Mouse (Mus musculus) cerebellum, adult 8-10 months (tissue): ENCODE measurements around the gene Olfr96.

Experiments used
- DNase-seq: peaks from one replicate; pipeline ENCODE4 v3.0.0; 2022

The Olfr96 gene

GRCm38 (mm10) chr17:37275626-37276248 is 55.8 kb downstream of the Olfr96 start:
- no peak for DNase-seq
